Mouse (Mus musculus) frontal cortex, adult 2 months (tissue): Measurements from ENCODE around the gene Rimbp3. TPM values are rescaled to one million over a fixed set of nuclear protein-coding genes. Genes with fewer than 3 reads are reported as not detected.
"Not testable (repeated sequence)": the region's sequence is repeated elsewhere in the genome, so short reads cannot be mapped to it uniquely, and the experiment has no call there.

Experiments used
- DNase-seq, 2 experiments: peaks; one replicate each; pipeline ENCODE4 v3.0.0; 2022; ENCODE audit warnings: low spot score in 1 of 2; ENCODE audit errors: extremely low spot score in 1 of 2
- polyA plus RNA-seq: library from polyadenylated mRNA; depleted of rRNA; stranded (reverse); fragments of >200 nt; gene quantifications from 2 replicates; pipeline ENCODE4 v1.2.3, GENCODE M21; 2012; rRNA removed

Rimbp3 gene
- polyA plus RNA-seq: 0.69 and 0.96 TPM in 2 replicates

- DNase-seq: peak; percentile 46 to 86
These were observed at the start of gene Rimbp3 for GRCm38 (mm10) chr16:17208389-17209361. Rimbp3 (plus strand) TSS chr16:17208603.

GRCm38 (mm10) chr16:17165478-17165877 is 42.9 kb upstream of the Rimbp3 start:
- DNase-seq: not testable (repeated sequence)

GRCm38 (mm10) chr16:17167179-17167578 is 41.2 kb upstream of the Rimbp3 start:
- DNase-seq: no peak

- DNase-seq: no peak
These were observed 40.4 kb upstream of the Rimbp3 start for GRCm38 (mm10) chr16:17168049-17168448.

GRCm38 (mm10) chr16:17175765-17176164 is 32.6 kb upstream of the Rimbp3 start:
- DNase-seq: no peak

- no peak for DNase-seq
These were observed 30.7 kb upstream of the Rimbp3 start for GRCm38 (mm10) chr16:17177623-17178170.

GRCm38 (mm10) chr16:17179706-17180105 is 28.7 kb upstream of the Rimbp3 start:
- no peak for DNase-seq

- no peak for DNase-seq
These were observed 27.0 kb upstream of the Rimbp3 start for GRCm38 (mm10) chr16:17181382-17181781.

- no peak for DNase-seq
These were observed 26.3 kb upstream of the Rimbp3 start for GRCm38 (mm10) chr16:17182136-17182535.

GRCm38 (mm10) chr16:17183003-17183402 is 25.4 kb upstream of the Rimbp3 start:
- DNase-seq: no peak

- DNase-seq: no peak
These were observed 22.9 kb upstream of the Rimbp3 start for GRCm38 (mm10) chr16:17185475-17185874.

- no peak for DNase-seq
These were observed 14.6 kb upstream of the Rimbp3 start for GRCm38 (mm10) chr16:17193823-17194222.

- peak in 1 of 2 experiments; percentile 13 for DNase-seq
These were observed 8.1 kb upstream of the Rimbp3 start for GRCm38 (mm10) chr16:17200121-17200952.

GRCm38 (mm10) chr16:17200953-17201707 is 7.3 kb upstream of the Rimbp3 start:
- peak; percentile 58 to 91 for DNase-seq

GRCm38 (mm10) chr16:17201977-17202376 is 6.4 kb upstream of the Rimbp3 start:
- peak in 1 of 2 experiments; percentile 28 for DNase-seq

- DNase-seq: no peak
These were observed 5.9 kb upstream of the Rimbp3 start, which contains the start of gene Ube2l3 for GRCm38 (mm10) chr16:17202549-17202948. Ube2l3 (minus strand) TSS chr16:17202649.

- peak in 1 of 2 experiments; percentile 29 for DNase-seq
These were observed 3.4 kb upstream of the Rimbp3 start for GRCm38 (mm10) chr16:17204990-17205389.

- DNase-seq: no peak
These were observed 1.1 kb downstream of the Rimbp3 start for GRCm38 (mm10) chr16:17209404-17209960.

- peak; percentile 46 to 89 for DNase-seq
These were observed 1.8 kb downstream of the Rimbp3 start for GRCm38 (mm10) chr16:17209981-17210838.
